Mouse (Mus musculus): Measurements from ENCODE around the gene Tnfrsf14. TPM values are rescaled to one million over a fixed set of nuclear protein-coding genes. Genes with fewer than 3 reads are reported as not detected.

The Tnfrsf14 gene
- polyA plus RNA-seq (2016; fragmentation: Nextera tagmentation; extraction: Ambion mirVana), result 62.9 and 65.0 TPM in 2 replicates

DNA sequence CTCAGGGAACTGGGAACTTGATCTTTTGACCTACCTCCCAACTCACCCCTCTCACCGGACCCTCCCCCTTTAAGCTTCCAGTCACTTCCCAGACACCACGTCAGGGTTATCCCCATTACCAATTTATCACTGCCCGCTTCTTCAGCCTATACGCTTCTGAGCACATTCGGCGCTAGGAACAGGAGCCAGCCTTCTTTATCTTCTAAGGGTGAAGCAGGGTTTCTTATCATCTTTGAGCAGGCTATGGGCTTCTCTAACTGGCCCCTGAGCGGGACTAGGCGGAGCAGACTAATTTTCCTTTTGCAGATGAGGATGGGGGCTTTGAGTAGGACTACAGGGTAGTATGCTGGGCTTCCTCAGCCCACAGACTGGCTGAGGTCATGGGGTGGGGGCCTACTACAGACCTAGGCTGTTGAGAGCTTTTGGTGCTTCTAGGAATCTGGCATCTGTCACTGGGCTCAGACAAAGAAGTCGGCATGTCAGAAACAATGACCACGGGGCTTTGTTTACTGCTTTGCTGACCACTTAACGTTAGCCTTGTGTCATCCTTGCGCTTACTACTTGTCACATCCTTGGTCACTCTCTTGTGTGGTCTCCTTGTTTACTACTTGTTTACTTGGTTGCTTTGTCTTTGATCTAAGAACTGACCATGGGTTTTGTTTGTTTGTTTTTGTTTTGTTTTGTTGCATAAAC, at the start of gene Tnfrsf14:
Gene Tnfrsf14 (minus strand): TSS at position 169 of the 693 bp plus-strand sequence.
- ATAC-seq, result peak; percentile 90
- H3K9me3 ChIP-seq (replicated peaks), result no peaks in the 10 kb centered on the region
- peak within 1 kb of the TSS; percentile 72 for H3K4me3 ChIP-seq
- peaks cover 8% of the 10 kb centered on the region for H3K27me3 ChIP-seq (replicated peaks)
- 10% methylated on average over 12 of the region's 12 CpGs for WGBS (ENCODE audit: insufficient replicate concordance)
- H3K27ac ChIP-seq, result peak within 1 kb of the TSS; percentile 98
- H3K4me2 ChIP-seq, result peak within 1 kb of the TSS; percentile 83
- peaks cover 38% of the 10 kb centered on the region for H3K36me3 ChIP-seq
- peaks cover 76% of the 10 kb centered on the region for H3K4me1 ChIP-seq
- peak within 1 kb of the TSS; percentile 91 for H3K9ac ChIP-seq

GRCm38 (mm10) chr4:154974163-154974611, 45.8 kb upstream of the Tnfrsf14 start:
- H3K9me3 ChIP-seq (replicated peaks), result no peaks in the 10 kb centered on the region
- no peak overlapping the region for H3K4me3 ChIP-seq
- H3K9ac ChIP-seq, result no peak overlapping the region
- WGBS (ENCODE audit: insufficient replicate concordance), result 90% methylated on average over 11 of the region's 11 CpGs
- ATAC-seq, result no peak
- H3K36me3 ChIP-seq, result peaks cover 100% of the 10 kb centered on the region
- no peaks in the 10 kb centered on the region for H3K4me1 ChIP-seq
- no peaks in the 10 kb centered on the region for H3K27me3 ChIP-seq (replicated peaks)
- H3K4me2 ChIP-seq, result no peak overlapping the region
- no peak overlapping the region for H3K27ac ChIP-seq

DNA sequence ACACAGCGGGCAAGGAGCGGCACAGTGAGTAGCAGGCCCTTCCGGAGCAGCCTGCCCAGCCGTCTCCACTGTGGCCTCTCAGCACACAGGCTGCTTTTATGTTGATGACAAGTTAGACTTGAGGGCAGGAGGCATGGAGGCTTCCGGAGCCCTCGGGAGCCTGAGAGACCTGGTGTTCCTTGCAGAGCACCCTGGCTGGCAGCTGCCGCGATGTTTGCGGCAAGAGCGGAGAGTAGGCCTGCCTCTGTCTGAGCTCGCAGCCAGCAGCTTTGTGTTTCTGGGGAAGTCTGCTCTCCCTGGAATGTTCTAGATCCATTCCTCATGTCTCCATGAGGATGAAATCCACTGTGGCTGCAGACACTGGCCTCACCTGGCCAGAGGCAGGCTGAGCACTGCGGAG, 44.2 kb upstream of the Tnfrsf14 start:
- no peak for ATAC-seq
- H3K4me3 ChIP-seq, result no peak overlapping the region
- 93% methylated on average over 12 of the region's 12 CpGs for WGBS (ENCODE audit: insufficient replicate concordance)
- no peak overlapping the region for H3K27ac ChIP-seq
- peaks cover 3% of the 10 kb centered on the region for H3K4me1 ChIP-seq
- no peaks in the 10 kb centered on the region for H3K9me3 ChIP-seq (replicated peaks)
- no peak overlapping the region for H3K9ac ChIP-seq
- no peak overlapping the region for H3K4me2 ChIP-seq
- peaks cover 99% of the 10 kb centered on the region for H3K36me3 ChIP-seq
- no peaks in the 10 kb centered on the region for H3K27me3 ChIP-seq (replicated peaks)

DNA sequence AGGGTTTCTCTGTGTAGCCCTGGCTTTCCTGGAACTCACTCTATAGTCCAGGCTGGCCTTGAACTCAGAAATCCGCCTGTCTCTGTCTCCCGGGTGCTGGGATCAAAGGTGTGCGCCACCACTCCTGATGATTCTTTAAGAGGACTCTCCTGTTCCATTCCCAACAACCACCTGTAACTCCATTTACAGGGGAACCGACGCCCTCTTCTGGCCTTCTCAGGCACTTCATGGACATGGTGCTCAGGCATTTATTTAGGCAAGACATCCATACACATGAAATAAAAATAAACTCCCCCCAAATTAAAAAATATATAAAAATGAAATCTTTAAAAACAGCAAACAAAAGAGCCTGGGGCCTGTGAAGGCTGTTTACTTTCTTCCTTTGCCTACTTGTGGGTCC, 38.8 kb upstream of the Tnfrsf14 start:
- Histone ChIP-seq H3K4me2 (no peak overlapping the region), H3K9me3 (replicated peaks) (no peaks in the 10 kb centered on the region), H3K27ac (no peak overlapping the region), H3K9ac (no peak overlapping the region), H3K27me3 (replicated peaks) (peaks cover 16% of the 10 kb centered on the region), H3K4me3 (no peak overlapping the region), H3K36me3 (peaks cover 68% of the 10 kb centered on the region), H3K4me1 (peaks cover 41% of the 10 kb centered on the region)
- 70% methylated on average over 5 of the region's 5 CpGs for WGBS (ENCODE audit: insufficient replicate concordance)
- no peak for ATAC-seq

- Histone ChIP-seq H3K9me3 (replicated peaks) (no peaks in the 10 kb centered on the region), H3K36me3 (peaks cover 54% of the 10 kb centered on the region), H3K4me2 (peak overlapping the region; percentile 82), H3K9ac (peak overlapping the region; percentile 95), H3K27ac (peak overlapping the region; percentile 98), H3K4me1 (peaks cover 54% of the 10 kb centered on the region), H3K4me3 (peak overlapping the region; percentile 94), H3K27me3 (replicated peaks) (peaks cover 29% of the 10 kb centered on the region)
- ATAC-seq, result no peak
- WGBS (ENCODE audit: insufficient replicate concordance), result 72% methylated on average over 3 of the region's 3 CpGs
Measured at GRCm38 (mm10) chr4:154965856-154966255, 37.5 kb upstream of the Tnfrsf14 start.

DNA sequence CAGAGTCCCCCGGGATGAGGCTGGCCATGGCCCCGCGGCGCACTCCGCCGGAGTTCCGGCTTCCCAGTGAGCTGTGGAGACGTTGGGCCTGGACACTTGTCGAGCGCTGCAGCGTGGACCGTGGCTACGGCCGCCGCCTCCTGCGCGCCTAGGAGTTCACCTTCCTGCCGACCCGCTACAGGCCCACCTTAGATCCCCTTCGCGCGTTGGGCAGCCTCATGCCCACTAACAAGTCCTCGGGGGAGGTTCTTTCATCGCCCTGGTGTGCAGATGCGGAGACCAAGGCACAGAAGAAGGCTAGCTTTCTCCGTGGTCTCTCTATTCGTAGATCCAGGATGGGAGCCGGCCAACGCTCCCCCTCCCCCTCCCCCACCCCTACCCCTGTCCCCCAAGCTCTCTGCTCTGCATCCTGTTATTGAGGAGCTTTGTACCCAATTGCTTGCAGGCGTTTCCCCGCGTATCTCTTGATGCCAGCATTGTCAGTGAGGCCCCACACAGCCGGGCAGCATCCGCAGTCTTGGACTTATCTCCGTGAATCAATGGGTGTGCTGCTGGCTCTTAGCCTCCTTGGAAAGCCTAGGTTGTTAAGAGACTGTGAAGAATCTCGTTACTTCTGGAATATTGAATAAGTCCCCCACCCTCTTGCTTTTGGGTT, 36.3 kb upstream of the Tnfrsf14 start:
- Histone ChIP-seq H3K4me2 (peak overlapping the region; percentile 82), H3K36me3 (peaks cover 43% of the 10 kb centered on the region), H3K9me3 (replicated peaks) (no peaks in the 10 kb centered on the region), H3K27ac (peak overlapping the region; percentile 98), H3K27me3 (replicated peaks) (peaks cover 41% of the 10 kb centered on the region), H3K9ac (peak overlapping the region; percentile 95), H3K4me1 (peaks cover 61% of the 10 kb centered on the region), H3K4me3 (peak overlapping the region; percentile 94)
- peak; percentile 77 for ATAC-seq
- under 1% methylated on average over 36 of the region's 36 CpGs for WGBS (ENCODE audit: insufficient replicate concordance)

GRCm38 (mm10) chr4:154963901-154964580, 35.7 kb upstream of the Tnfrsf14 start, which contains the start of gene Pank4:
Gene Pank4 (plus strand): TSS chr4:154964123.
- Histone ChIP-seq H3K9me3 (replicated peaks) (no peaks in the 10 kb centered on the region), H3K4me2 (peak within 1 kb of the TSS; percentile 82), H3K9ac (peak within 1 kb of the TSS; percentile 95), H3K4me1 (peaks cover 61% of the 10 kb centered on the region), H3K27me3 (replicated peaks) (peaks cover 47% of the 10 kb centered on the region), H3K27ac (peak within 1 kb of the TSS; percentile 98), H3K36me3 (peaks cover 36% of the 10 kb centered on the region), H3K4me3 (peak within 1 kb of the TSS; percentile 94)
- under 1% methylated on average over 62 of the region's 66 CpGs for WGBS (ENCODE audit: insufficient replicate concordance)
- ATAC-seq, result peak; percentile 86

GRCm38 (mm10) chr4:154963190-154963836, 35.0 kb upstream of the Tnfrsf14 start:
- H3K4me2 ChIP-seq, result peak overlapping the region; percentile 82
- H3K4me1 ChIP-seq, result peaks cover 63% of the 10 kb centered on the region
- H3K27me3 ChIP-seq (replicated peaks), result peaks cover 55% of the 10 kb centered on the region
- peaks cover 30% of the 10 kb centered on the region for H3K36me3 ChIP-seq
- no peak overlapping the region for H3K27ac ChIP-seq
- H3K9me3 ChIP-seq (replicated peaks), result no peaks in the 10 kb centered on the region
- H3K4me3 ChIP-seq, result peak overlapping the region; percentile 94
- ATAC-seq, result no peak
- H3K9ac ChIP-seq, result peak overlapping the region; percentile 95
- WGBS (ENCODE audit: insufficient replicate concordance), result 50% methylated on average over 11 of the region's 11 CpGs

GRCm38 (mm10) chr4:154962683-154963082, 34.3 kb upstream of the Tnfrsf14 start:
- Histone ChIP-seq H3K27ac (no peak overlapping the region), H3K36me3 (peaks cover 23% of the 10 kb centered on the region), H3K27me3 (replicated peaks) (peaks cover 61% of the 10 kb centered on the region), H3K4me1 (peaks cover 67% of the 10 kb centered on the region), H3K4me2 (no peak overlapping the region), H3K9ac (peak overlapping the region; percentile 3; the same call in 1 of the 2 replicates), H3K9me3 (replicated peaks) (no peaks in the 10 kb centered on the region), H3K4me3 (no peak overlapping the region)
- no peak for ATAC-seq
- WGBS (ENCODE audit: insufficient replicate concordance), result 69% methylated on average over 7 of the region's 7 CpGs

DNA sequence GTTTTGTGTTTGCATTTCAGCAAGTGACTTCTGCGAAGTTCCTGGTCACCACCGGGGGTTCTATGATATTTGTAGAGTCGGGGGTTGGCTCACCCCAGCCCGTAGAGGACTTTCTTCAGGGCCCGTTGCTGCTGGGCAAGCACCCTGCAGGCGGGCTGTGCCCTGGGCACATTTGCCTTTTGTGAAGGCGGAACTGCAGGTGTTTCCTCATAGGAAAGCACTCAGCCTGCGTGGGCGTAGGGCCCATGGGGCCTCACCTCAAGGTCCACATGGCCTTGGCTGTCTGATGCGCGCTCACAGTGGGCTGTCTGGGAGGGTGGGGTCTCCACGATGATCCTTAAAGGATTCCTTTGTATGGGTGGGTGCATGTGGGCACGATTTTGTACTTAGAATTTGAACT, 33.5 kb upstream of the Tnfrsf14 start:
- H3K36me3 ChIP-seq, result peaks cover 17% of the 10 kb centered on the region
- peak overlapping the region; percentile 45; the same call in 1 of the 2 replicates for H3K4me3 ChIP-seq
- ATAC-seq, result no peak
- H3K4me2 ChIP-seq, result peak overlapping the region; percentile 63
- 20% methylated on average over 13 of the region's 13 CpGs for WGBS (ENCODE audit: insufficient replicate concordance)
- peaks cover 60% of the 10 kb centered on the region for H3K4me1 ChIP-seq
- H3K27ac ChIP-seq, result no peak overlapping the region
- no peak overlapping the region for H3K9ac ChIP-seq
- H3K27me3 ChIP-seq (replicated peaks), result peaks cover 69% of the 10 kb centered on the region
- no peaks in the 10 kb centered on the region for H3K9me3 ChIP-seq (replicated peaks)

GRCm38 (mm10) chr4:154961226-154961738, 32.9 kb upstream of the Tnfrsf14 start:
- 1% methylated on average over 47 of the region's 47 CpGs for whole genome bisulfite sequencing (ENCODE audit: insufficient replicate concordance)
- Histone ChIP-seq H3K27ac (no peak overlapping the region), H3K9ac (peak overlapping the region; percentile 24; the same call in 1 of the 2 replicates)

More at GRCm38 (mm10) chr4:154961226-154961738, 32.9 kb upstream of the Tnfrsf14 start:
- Histone ChIP-seq H3K9me3 (replicated peaks) (no peaks in the 10 kb centered on the region), H3K4me1 (peaks cover 54% of the 10 kb centered on the region), H3K36me3 (peaks cover 10% of the 10 kb centered on the region), H3K27me3 (replicated peaks) (peaks cover 75% of the 10 kb centered on the region), H3K4me2 (peak overlapping the region; percentile 63), H3K4me3 (peak overlapping the region; percentile 45)
- ATAC-seq, result no peak
